Mouse (Mus musculus): ENCODE results near the gene Gm20388. TPM values are rescaled to one million over a fixed set of nuclear protein-coding genes. Genes with fewer than 3 reads are reported as not detected.

Gene Gm20388
- total RNA-seq, 2 experiments from 2014 or later = 1.9 to 2.0 TPM

GRCm38 (mm10) chr8:122736623-122737022 is 2826.0 kb downstream of the Gm20388 start:
- DNase-seq = no peak

DNA sequence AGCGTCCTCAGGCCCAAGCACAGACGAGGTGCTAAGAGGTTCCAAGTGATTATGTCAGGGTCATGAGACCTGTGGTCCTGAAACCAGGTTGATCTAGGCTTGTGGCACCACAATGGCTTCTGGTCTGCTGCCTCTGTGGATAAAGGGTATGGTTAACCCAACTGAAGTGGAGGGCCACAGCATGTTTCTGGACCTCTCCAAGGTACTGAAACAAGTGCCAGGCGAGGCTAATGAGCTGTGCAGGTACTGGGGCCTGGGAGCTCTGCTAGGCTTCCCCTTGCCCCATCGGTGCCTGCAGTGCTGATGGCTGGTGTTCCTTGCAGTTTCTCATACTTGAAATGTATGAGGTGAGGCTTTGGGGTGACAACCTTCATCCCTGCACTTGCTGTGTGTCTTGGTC is 2826.4 kb downstream of the Gm20388 start:
- DNase-seq = peak; percentile 23

GRCm38 (mm10) chr8:122737886-122738285 is 2827.2 kb downstream of the Gm20388 start:
- no peak for DNase-seq

DNA sequence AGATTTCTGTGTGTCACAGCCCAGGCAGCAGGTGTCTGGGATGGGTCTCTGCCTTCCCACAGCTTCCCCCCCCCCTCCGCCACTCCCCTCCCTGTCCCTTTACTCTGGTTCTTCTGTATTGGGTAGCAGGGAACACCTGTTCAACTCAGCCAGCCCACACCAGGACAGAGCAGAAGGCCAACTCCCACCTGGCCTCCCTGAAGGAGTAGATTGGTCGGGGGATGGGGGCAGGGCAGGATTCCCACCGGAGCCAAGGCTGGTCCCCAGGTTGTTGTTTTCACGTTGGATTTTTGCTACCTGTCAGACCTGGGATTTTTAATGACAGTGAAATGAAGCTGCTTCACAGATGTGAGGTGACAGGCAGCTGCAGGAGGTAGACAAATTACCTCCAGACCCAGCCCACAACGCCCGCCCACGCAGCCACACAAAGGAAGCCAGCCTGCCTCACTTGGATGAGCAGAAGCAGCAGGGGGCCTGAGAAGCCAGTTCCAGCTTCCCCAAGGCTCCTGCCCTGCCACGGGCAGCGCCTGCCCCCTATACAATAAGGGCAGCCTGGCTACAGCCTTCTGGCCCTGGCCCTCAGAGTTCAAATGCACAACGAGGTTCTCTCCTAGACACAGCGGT is 2828.6 kb downstream of the Gm20388 start:
- no peak for DNase-seq

- DNase-seq = no peak
Measured at GRCm38 (mm10) chr8:122742471-122742870, 2831.8 kb downstream of the Gm20388 start.

DNA sequence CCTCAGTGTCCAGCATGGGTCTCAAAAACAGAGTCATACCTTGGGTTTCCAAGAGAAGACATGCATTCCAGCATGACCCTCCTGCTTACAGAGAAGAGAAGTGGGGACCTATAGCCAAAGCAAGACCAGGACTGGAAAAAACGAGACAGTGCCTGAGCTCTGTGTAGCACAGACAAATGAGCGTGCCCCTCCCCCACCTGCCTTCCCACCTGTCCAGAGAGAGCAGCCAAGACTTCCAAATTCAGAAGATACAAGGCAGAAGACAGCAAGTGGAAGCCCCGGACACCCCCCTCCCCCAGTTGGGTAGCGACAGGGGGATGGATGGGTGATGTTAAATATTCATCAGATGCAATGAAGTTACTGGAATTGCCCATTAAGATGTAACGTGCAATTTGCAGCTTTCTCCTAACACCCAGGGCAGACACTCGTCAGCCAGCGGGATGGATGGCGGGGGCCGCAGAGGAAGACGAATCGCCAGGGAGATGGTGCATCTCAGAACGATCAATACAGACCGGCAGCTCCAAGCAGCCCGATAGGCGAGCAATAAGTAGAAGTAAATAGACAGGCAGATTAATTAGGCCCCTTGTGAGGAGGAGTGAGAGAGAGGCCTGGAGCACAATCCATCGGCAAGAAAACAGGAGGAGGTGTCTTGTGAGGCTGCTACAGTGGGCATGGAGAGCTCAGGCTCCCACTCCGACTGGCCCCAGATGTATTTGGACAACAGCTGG is 2834.5 kb downstream of the Gm20388 start:
- no peak for DNase-seq

- DNase-seq = no peak
Measured at GRCm38 (mm10) chr8:122745750-122746275, 2835.2 kb downstream of the Gm20388 start.

- DNase-seq = no peak
Measured at GRCm38 (mm10) chr8:122746439-122746838, 2835.8 kb downstream of the Gm20388 start.

GRCm38 (mm10) chr8:122747825-122748224 is 2837.2 kb downstream of the Gm20388 start:
- no peak for DNase-seq

- DNase-seq = no peak
Measured at GRCm38 (mm10) chr8:122749333-122749958, 2838.8 kb downstream of the Gm20388 start.

DNA sequence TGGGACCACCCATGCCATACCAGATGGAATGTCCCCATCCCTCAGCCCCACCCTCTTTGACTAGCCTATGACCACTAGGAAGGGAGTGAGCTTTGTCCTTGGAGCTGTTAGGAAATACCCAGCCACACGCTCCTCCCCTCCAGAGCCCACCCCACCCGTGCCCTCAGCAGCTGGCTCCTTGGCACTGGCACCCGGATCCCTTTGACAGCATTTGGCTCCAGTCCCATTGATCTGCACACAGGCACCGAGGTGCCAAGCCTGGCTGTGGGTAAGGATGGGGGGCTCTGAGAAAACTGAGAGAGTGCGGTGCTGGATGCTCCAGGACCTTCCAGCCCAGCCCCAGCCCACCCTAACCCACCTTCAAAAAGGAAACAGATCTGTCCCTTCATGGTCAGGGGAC is 2840.7 kb downstream of the Gm20388 start:
- peak; percentile 27 for DNase-seq

- no peak for DNase-seq
Measured at GRCm38 (mm10) chr8:122752111-122752721, 2841.6 kb downstream of the Gm20388 start.

- DNase-seq = no peak
Measured at GRCm38 (mm10) chr8:122758597-122758996, 2848.0 kb downstream of the Gm20388 start.

- no peak for DNase-seq
Measured at GRCm38 (mm10) chr8:122760116-122760515, 2849.5 kb downstream of the Gm20388 start.

- no peak for DNase-seq
Measured at GRCm38 (mm10) chr8:122761109-122761508, 2850.5 kb downstream of the Gm20388 start.

DNA sequence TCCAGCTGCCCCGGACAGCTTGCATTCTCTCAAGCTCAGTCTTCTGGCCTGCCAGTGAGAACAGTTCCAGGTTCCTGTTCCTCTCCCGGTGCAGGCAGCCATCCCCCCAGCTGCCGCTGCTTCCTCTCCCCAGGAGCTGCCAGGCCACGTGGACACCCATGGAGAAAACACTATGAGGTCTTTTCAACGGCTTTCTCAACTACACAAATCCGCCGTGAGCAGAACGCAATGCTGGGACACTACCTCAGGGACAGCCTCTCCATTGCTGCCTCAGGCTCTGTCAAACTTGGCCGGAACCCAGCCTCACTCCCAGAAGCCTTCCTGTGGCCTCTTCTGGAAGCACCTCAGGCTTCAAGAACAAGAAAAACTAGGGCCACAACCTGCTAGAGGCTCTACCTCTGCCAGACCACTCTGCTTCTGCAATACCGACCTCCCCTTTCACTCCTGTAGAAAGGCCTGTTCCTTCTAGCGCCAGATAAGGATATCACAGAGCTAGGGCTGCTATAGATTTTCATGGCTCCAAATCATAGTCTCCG is 2852.2 kb downstream of the Gm20388 start:
- DNase-seq = peak; percentile 52

GRCm38 (mm10) chr8:122763267-122763738 is 2852.7 kb downstream of the Gm20388 start:
- DNase-seq = peak; percentile 20

DNA sequence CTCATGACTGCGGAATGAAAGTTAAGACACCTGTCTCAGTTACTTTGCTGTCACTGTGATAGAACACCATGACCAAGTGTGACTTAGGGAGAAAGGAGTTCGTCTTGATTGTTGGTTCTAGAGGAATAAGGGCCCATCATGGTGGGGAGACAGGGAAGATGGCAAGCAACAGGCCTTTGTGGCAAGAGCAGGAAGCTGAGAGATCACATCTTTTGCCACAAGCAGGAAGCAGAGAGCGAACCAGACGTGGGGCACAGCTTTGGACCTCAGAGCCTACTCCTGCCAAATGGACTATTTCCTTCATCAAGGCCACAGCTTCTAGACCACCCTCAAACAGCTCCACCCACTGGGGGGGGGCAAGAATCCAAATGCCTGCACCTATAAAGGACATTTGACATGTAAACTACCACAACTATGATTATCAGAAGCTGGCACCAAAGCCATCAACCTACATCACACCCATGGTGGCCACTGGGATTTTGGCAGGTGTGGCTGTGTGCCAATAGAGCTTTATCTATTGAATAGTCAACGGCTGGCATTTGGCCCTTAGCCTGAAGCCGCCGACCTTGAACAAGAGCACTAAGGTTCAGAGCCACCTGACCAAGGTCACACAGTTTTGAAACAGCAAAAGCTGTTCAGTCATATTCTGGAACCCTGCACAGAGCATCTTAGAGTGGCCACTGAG is 2854.3 kb downstream of the Gm20388 start:
- peak; percentile 15 for DNase-seq

GRCm38 (mm10) chr8:122766189-122766588 is 2855.5 kb downstream of the Gm20388 start:
- DNase-seq = no peak

GRCm38 (mm10) chr8:122766647-122767200 is 2856.1 kb downstream of the Gm20388 start:
- DNase-seq = peak; percentile 77

DNA sequence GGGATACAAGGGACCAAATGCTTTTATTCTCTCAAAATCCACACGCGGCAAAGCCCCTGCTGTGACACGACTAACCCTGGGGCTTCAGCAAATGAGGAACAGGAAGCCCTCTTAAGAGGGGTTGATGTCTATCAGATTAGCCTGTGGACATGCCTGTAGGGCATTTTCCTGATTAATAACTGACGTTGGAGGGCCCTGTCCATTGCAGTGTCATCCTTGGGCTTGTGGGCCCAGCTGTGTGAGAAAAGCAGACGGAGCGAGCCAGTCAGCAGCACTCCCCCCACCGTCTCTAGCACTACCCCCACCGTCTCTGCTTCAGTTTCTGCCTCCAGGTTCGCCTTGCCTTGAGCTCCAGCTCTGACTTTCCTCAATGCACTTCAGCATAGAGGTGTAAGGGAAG is 2856.6 kb downstream of the Gm20388 start:
- no peak for DNase-seq
